Mouse (Mus musculus) hematopoietic stem cell, adult 5-6 weeks (primary cell): ENCODE data around the gene Sfxn5. TPM values are rescaled to one million over a fixed set of nuclear protein-coding genes. Genes with fewer than 3 reads are reported as not detected.

Experiments used
- total RNA-seq: library from RNA; stranded (forward); fragments of 172-1452, 232-1000 nt; gene quantifications from 2 replicates; pipeline ENCODE4 v1.2.3, GENCODE M21; 2017

The Sfxn5 gene
- total RNA-seq, 1 experiment from 2014 or later = 1.7 TPM

Other genes with a start within 250 kb of the Sfxn5 start
- 26.1 and 31.2 TPM in 2 replicates for gene Spr, start 195.7 kb downstream of the Sfxn5 start, total RNA-seq
- gene Emx1, start 146.0 kb downstream of the Sfxn5 start, total RNA-seq = not detected in 2 replicates
- gene Rab11fip5, start 41.2 kb upstream of the Sfxn5 start, total RNA-seq = 8.2 and 12.1 TPM in 2 replicates
- not detected in 2 replicates for gene Noto, start 90.5 kb upstream of the Sfxn5 start, total RNA-seq
- gene Smyd5, start 98.6 kb upstream of the Sfxn5 start, total RNA-seq = 48.8 and 58.0 TPM in 2 replicates
- 232 and 274 TPM in 2 replicates for gene Cct7, start 118.1 kb upstream of the Sfxn5 start, total RNA-seq
- gene Pradc1, start 118.5 kb upstream of the Sfxn5 start, total RNA-seq = 9.3 and 10.7 TPM in 2 replicates
- not detected in 2 replicates for gene Fbxo41, start 169.6 kb upstream of the Sfxn5 start, total RNA-seq
- gene Egr4, start 180.2 kb upstream of the Sfxn5 start, total RNA-seq = 0.10 TPM in 1 of 2 replicates, not detected in the other